Comparison of ENCODE assay signal across 8 mouse cellular contexts in genomic region chr12:99329301-99330257, GRCm38 (mm10).
DNase-seq lines count a peak whose midpoint lies in the region; ATAC-seq and TF ChIP-seq lines count a peak whose summit lies in the region.

No protein-coding gene starts in this region.

- WGBS in stomach, embryonic 14.5 days, result 30% methylated on average over 20 of the region's 20 CpGs
- WGBS in intestine, postnatal 0 days, result 53% methylated on average over 19 of the region's 20 CpGs

- no peak overlapping the region for H3K4me3 ChIP-seq in stomach, embryonic 14.5 days (ENCODE audit: low read depth, low read length)
- H3K4me3 ChIP-seq in intestine, postnatal 0 days (ENCODE audit: low read depth, low read length), result no peak overlapping the region

- no peak overlapping the region for H3K27ac ChIP-seq in stomach, embryonic 14.5 days (ENCODE audit: low read length)
- no peak overlapping the region for H3K27ac ChIP-seq in intestine, postnatal 0 days (ENCODE audit: low read depth, low read length)

- peak; percentile 59; the same call in 1 of the 2 replicates for ATAC-seq in stomach, embryonic 14.5 days (ENCODE audit: insufficient number of reproducible peaks, insufficient read depth, low FRiP score, low read depth)
- no peak for ATAC-seq in intestine, postnatal 0 days

- H3K27me3 ChIP-seq in stomach, embryonic 14.5 days (ENCODE audit: control insufficient read depth, insufficient read depth, low read length), result no peaks in the 10 kb centered on the region
- H3K27me3 ChIP-seq in intestine, postnatal 0 days (replicated peaks; ENCODE audit: control insufficient read depth, insufficient read depth, low read length), result no peaks in the 10 kb centered on the region

- TF ChIP-seq CTCF in intestine, postnatal 0 days (IDR thresholded peaks at IDR 0.05; ENCODE audit: low read depth), result no peak

- no peak overlapping the region for H3K4me2 ChIP-seq in stomach, embryonic 14.5 days (replicated peaks; ENCODE audit: low read depth, low read length)
- H3K4me2 ChIP-seq in intestine, postnatal 0 days (replicated peaks; ENCODE audit: low read depth), result no peak overlapping the region

- no peaks in the 10 kb centered on the region for H3K36me3 ChIP-seq in stomach, embryonic 14.5 days (ENCODE audit: control insufficient read depth, insufficient read depth, low read length)
- no peaks in the 10 kb centered on the region; the same call in 1 of the 2 replicates for H3K36me3 ChIP-seq in intestine, postnatal 0 days (ENCODE audit: control insufficient read depth, insufficient read depth)

- intact Hi-C loops in gastrocnemius, postnatal 36 days (cut with DNase I), result no loop called here

- H3K9ac ChIP-seq in stomach, embryonic 14.5 days (replicated peaks; ENCODE audit: low read depth, low read length), result no peak overlapping the region
- no peak overlapping the region for H3K9ac ChIP-seq in intestine, postnatal 0 days (ENCODE audit: low read depth, low read length)

- no peaks in the 10 kb centered on the region for H3K9me3 ChIP-seq in stomach, embryonic 14.5 days (ENCODE audit: control insufficient read depth, low read depth, low read length)
- H3K9me3 ChIP-seq in intestine, postnatal 0 days (ENCODE audit: control insufficient read depth), result no peaks in the 10 kb centered on the region

- DNase-seq in cerebellum, postnatal 10 days, result peak; percentile 43 to 45
- DNase-seq in cerebellum, postnatal 36 days, result no peak
- DNase-seq in embryo, embryonic 11 days, result peak; percentile 59
- peak; percentile 58 for DNase-seq in induced T-regulatory cell, adult 2 months (ENCODE audit: low read depth)
- DNase-seq in gastrocnemius, postnatal 36 days, result no peak
- no peak for DNase-seq in heart, adult 18-20 months

- H3K4me1 ChIP-seq in stomach, embryonic 14.5 days (ENCODE audit: control insufficient read depth, insufficient read depth, low read length), result peaks cover 21% of the 10 kb centered on the region
- 0 out of 2 replicates have a peak, but pooled peaks cover 7% of the 10 kb centered on the region for H3K4me1 ChIP-seq in intestine, postnatal 0 days (replicated peaks; ENCODE audit: control insufficient read depth, insufficient read depth, low read length)

Comparison
In these comparisons a context has a peak if more than half of its experiments do, and no peak if none do; other contexts are left out.
1. DNase-seq: peak in cerebellum, postnatal 10 days (2 of 2), embryo, embryonic 11 days (single experiment) and induced T-regulatory cell, adult 2 months (single experiment); none in cerebellum, postnatal 36 days (0 of 2), gastrocnemius, postnatal 36 days (0 of 2) and heart, adult 18-20 months (0 of 2).